Mouse (Mus musculus): ENCODE results near the gene Gpr107. TPM values are rescaled to one million over a fixed set of nuclear protein-coding genes. Genes with fewer than 3 reads are reported as not detected.

The Gpr107 gene
- total and polyA plus RNA-seq, 3 experiments: 16.4 to 18.3 TPM; not detected in 1

GRCm38 (mm10) chr2:31147054-31147453 is 5.1 kb upstream of the Gpr107 start:
- no peak overlapping the region for H3K27ac ChIP-seq (ENCODE audit: control insufficient read depth, low read depth, low read length)
- peaks cover 0 to 5% of the 10 kb centered on the region in 2 experiments; a peak in 2 of 4 replicates for H3K36me3 ChIP-seq (ENCODE audit: control insufficient read depth in 1 of 2, insufficient read depth in 2 of 2, low read length in 2 of 2)
- H3K27me3 ChIP-seq (ENCODE audit: control insufficient read depth in 1 of 2, insufficient read depth in 2 of 2, low read length in 2 of 2): no peaks in the 10 kb centered on the region
- no peak overlapping the region for H3K4me3 ChIP-seq (ENCODE audit: control insufficient read depth in 1 of 2, insufficient read depth in 1 of 2, low read depth in 2 of 2, low read length in 2 of 2)
- DNase-seq (ENCODE audit: low read depth, low spot score): no peak
- no peak for TF ChIP-seq NRF1 (IDR thresholded peaks at IDR 0.05; ENCODE audit: insufficient read depth, low read depth, low read length, poor library complexity, severe bottlenecking)
- H3K4me1 ChIP-seq (ENCODE audit: control insufficient read depth in 1 of 2, insufficient read depth in 2 of 2, low read length in 2 of 2): peaks cover 8 to 13% of the 10 kb centered on the region in 2 experiments
- H3K9ac ChIP-seq (ENCODE audit: control insufficient read depth, low read depth, low read length, poor library complexity, severe bottlenecking): no peak overlapping the region
- H3K9me3 ChIP-seq (replicated peaks; ENCODE audit: insufficient read depth, low read length): no peaks in the 10 kb centered on the region
- peaks cover 3% of the 10 kb centered on the region; the same call in 1 of the 2 replicates for H3K79me2 ChIP-seq (ENCODE audit: control insufficient read depth, insufficient read depth, low read length, poor library complexity)

- Histone ChIP-seq H3K27me3 (ENCODE audit: control insufficient read depth in 1 of 2, insufficient read depth in 2 of 2, low read length in 2 of 2) (no peaks in the 10 kb centered on the region; a peak in 1 of 4 replicates), H3K4me1 (ENCODE audit: control insufficient read depth in 1 of 2, insufficient read depth in 2 of 2, low read length in 2 of 2) (peaks cover 0 to 7% of the 10 kb centered on the region in 2 experiments; a peak in 3 of 4 replicates)
- peak; percentile 79 for DNase-seq (ENCODE audit: low read depth, low spot score)
- TF ChIP-seq NRF1 (IDR thresholded peaks at IDR 0.05; ENCODE audit: insufficient read depth, low read depth, low read length, poor library complexity, severe bottlenecking) (no peak), NELFE (IDR thresholded peaks at IDR 0.05; ENCODE audit: low read depth, low read length) (no peak), ZKSCAN1 (IDR thresholded peaks at IDR 0.05; ENCODE audit: low read depth, low read length) (no peak), USF2 (IDR thresholded peaks at IDR 0.05; ENCODE audit: borderline replicate concordance in 1 of 2, insufficient read depth in 1 of 2, low read depth in 1 of 2, low read length in 2 of 2) (no peak), KAT2A (conservative IDR thresholded peaks at IDR 0.05; ENCODE audit: low read depth, low read length) (no peak), TCF12 (IDR thresholded peaks at IDR 0.05; ENCODE audit: low read depth, low read length) (no peak), MYC (IDR thresholded peaks at IDR 0.05; ENCODE audit: low read depth, low read length) (peak; percentile 73; the same call in 1 of the 2 replicates), GATA1 (IDR thresholded peaks at IDR 0.05; ENCODE audit: low read depth, low read length) (no peak), ELF1 (IDR thresholded peaks at IDR 0.05; ENCODE audit: low read depth, low read length) (no peak), ZC3H11A (IDR thresholded peaks at IDR 0.05; ENCODE audit: low read depth, low read length) (peak; percentile 93), TBP (IDR thresholded peaks at IDR 0.05; ENCODE audit: low read depth, low read length) (no peak), SIN3A (IDR thresholded peaks at IDR 0.05; ENCODE audit: low read length) (peak; percentile 67), MEF2A (IDR thresholded peaks at IDR 0.05; ENCODE audit: extremely low read depth, insufficient replicate concordance, low read depth, low read length, poor library complexity, severe bottlenecking) (no peak), RCOR1 (IDR thresholded peaks at IDR 0.05; ENCODE audit: low read depth, low read length) (no peak), MAFK (IDR thresholded peaks at IDR 0.05; ENCODE audit: borderline replicate concordance, low read depth, low read length) (no peak), CHD1 (IDR thresholded peaks at IDR 0.05; ENCODE audit: low read depth, low read length) (no peak), RAD21 (IDR thresholded peaks at IDR 0.05; ENCODE audit: low read depth, low read length) (peak; percentile 96), USF1 (IDR thresholded peaks at IDR 0.05; ENCODE audit: low read depth, low read length) (no peak), MAX (IDR thresholded peaks at IDR 0.05; ENCODE audit: low read length) (no peak), POLR2AphosphoS2 (IDR thresholded peaks at IDR 0.05; ENCODE audit: low read length) (no peak), MXI1 (IDR thresholded peaks at IDR 0.05; ENCODE audit: low read depth, low read length) (no peak), ETS1 (IDR thresholded peaks at IDR 0.05; ENCODE audit: low read depth, low read length) (no peak), JUND (IDR thresholded peaks at IDR 0.05; ENCODE audit: low read depth, low read length) (no peak), GABPA (IDR thresholded peaks at IDR 0.05; ENCODE audit: low read depth, low read length) (no peak), ZMIZ1 (IDR thresholded peaks at IDR 0.05; ENCODE audit: low read depth, low read length) (no peak), SMC3 (IDR thresholded peaks at IDR 0.05; ENCODE audit: low read depth, low read length) (peak; percentile 95), BHLHE40 (IDR thresholded peaks at IDR 0.05; ENCODE audit: borderline replicate concordance, low read depth, low read length) (no peak), CHD2 (IDR thresholded peaks at IDR 0.05; ENCODE audit: low read length) (no peak), TAL1 (IDR thresholded peaks at IDR 0.05; ENCODE audit: low read length) (no peak), E2F4 (IDR thresholded peaks at IDR 0.05; ENCODE audit: borderline replicate concordance, low read depth, low read length) (no peak), MAZ (IDR thresholded peaks at IDR 0.05; ENCODE audit: low read depth, low read length) (no peak), POLR2A (IDR thresholded peaks at IDR 0.05; ENCODE audit: control insufficient read depth in 1 of 2, insufficient read depth in 1 of 2, low read depth in 1 of 2, low read length in 2 of 2, poor library complexity in 1 of 2) (no peak)
These were observed 1.4 kb upstream of the Gpr107 start for GRCm38 (mm10) chr2:31150762-31151161.

More at GRCm38 (mm10) chr2:31150762-31151161, 1.4 kb upstream of the Gpr107 start:
- H3K9me3 ChIP-seq (replicated peaks; ENCODE audit: insufficient read depth, low read length): no peaks in the 10 kb centered on the region
- H3K27ac ChIP-seq (ENCODE audit: control insufficient read depth, low read depth, low read length): no peak overlapping the region
- H3K79me2 ChIP-seq (ENCODE audit: control insufficient read depth, insufficient read depth, low read length, poor library complexity): peaks cover 21% of the 10 kb centered on the region
- peaks cover 0 to 8% of the 10 kb centered on the region in 2 experiments; a peak in 2 of 4 replicates for H3K36me3 ChIP-seq (ENCODE audit: control insufficient read depth in 1 of 2, insufficient read depth in 2 of 2, low read length in 2 of 2)
- H3K9ac ChIP-seq (ENCODE audit: control insufficient read depth, low read depth, low read length, poor library complexity, severe bottlenecking): no peak overlapping the region
- H3K4me3 ChIP-seq (ENCODE audit: control insufficient read depth in 1 of 2, insufficient read depth in 1 of 2, low read depth in 2 of 2, low read length in 2 of 2): no peak overlapping the region
